Mouse (Mus musculus) megakaryocyte, embryonic 14.5 days (primary cell): ENCODE data around the gene Tmem108. TPM values are rescaled to one million over a fixed set of nuclear protein-coding genes. Genes with fewer than 3 reads are reported as not detected.

ENCODE experiments used
- H3K27me3 ChIP-seq: replicated peaks from 2 replicates; pipeline ENCODE3; 2012; ENCODE audit warnings: inconsistent platforms
- H3K36me3 ChIP-seq: replicated peaks from 2 replicates; pipeline ENCODE3; 2012; ENCODE audit warnings: low read length, inconsistent platforms, mixed read lengths
- H3K4me1 ChIP-seq: 2 replicates; pipeline ENCODE4 v1.6.1; 2012; ENCODE audit warnings: inconsistent platforms
- H3K4me3 ChIP-seq: replicated peaks from 2 replicates; pipeline ENCODE3; 2012; ENCODE audit warnings: moderate library complexity, mild to moderate bottlenecking, inconsistent platforms
- H3K9me3 ChIP-seq: 2 replicates; pipeline ENCODE4 v1.6.1; 2012; ENCODE audit warnings: inconsistent platforms
- FLI1 ChIP-seq: IDR thresholded peaks from 2 replicates; pipeline ENCODE4 v1.6.1; 2012; ENCODE audit warnings: low read length, inconsistent platforms, mixed read lengths
- GATA1 ChIP-seq: IDR thresholded peaks from 3 replicates; pipeline ENCODE4 v1.6.1; 2012; ENCODE audit warnings: mixed read lengths, low read length, inconsistent platforms, borderline replicate concordance
- polyA plus RNA-seq: library from polyadenylated mRNA; stranded (reverse); fragments of >175 nt; gene quantifications from 2 replicates; pipeline ENCODE4 v1.2.3, GENCODE M21; 2012; ENCODE audit warnings: low replicate concordance; ENCODE audit not compliant: insufficient read depth

Tmem108 gene
- polyA plus RNA-seq, 1 experiment = 0.23 TPM

DNA sequence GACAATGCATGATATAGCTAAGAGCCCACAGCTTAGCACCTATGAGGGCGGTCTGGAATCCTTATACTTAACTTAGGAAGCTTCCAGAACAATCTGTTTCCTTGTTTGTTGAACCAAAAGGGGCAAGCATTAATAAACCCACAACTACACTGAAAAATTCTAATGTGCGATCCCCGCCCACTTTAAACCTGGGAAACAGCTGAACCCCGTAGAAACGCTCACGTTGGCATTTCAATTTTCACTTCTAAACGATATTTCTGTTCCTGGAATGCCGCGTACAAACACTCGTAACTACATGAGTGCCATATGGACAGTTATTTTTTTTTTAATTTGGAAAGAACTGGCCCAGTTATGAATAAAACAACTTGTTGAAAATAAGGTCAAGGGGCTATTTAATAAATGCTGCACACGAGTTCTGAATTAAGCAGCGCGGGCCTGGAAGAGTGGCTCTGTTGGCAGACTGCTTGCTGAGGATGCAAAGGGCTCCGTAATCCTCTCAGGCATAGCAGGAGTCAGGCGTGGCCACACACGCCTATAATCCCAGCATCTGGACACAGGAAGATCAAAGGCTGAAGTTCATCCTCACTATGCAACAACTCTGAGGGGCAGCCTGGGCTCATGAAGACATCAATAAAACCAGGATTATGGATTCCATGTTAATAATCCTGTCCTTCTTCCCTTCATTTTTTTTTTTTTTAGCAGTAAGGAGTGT, 34.7 kb downstream of the Tmem108 start:
- TF ChIP-seq FLI1 = no peak
- no peak for TF ChIP-seq GATA1
- Histone ChIP-seq H3K4me3 (no peak overlapping the region), H3K36me3 (no peaks in the 10 kb centered on the region), H3K27me3 (no peaks in the 10 kb centered on the region), H3K9me3 (peaks cover 8% of the 10 kb centered on the region; the same call in 1 of the 2 replicates), H3K4me1 (no peaks in the 10 kb centered on the region)

DNA sequence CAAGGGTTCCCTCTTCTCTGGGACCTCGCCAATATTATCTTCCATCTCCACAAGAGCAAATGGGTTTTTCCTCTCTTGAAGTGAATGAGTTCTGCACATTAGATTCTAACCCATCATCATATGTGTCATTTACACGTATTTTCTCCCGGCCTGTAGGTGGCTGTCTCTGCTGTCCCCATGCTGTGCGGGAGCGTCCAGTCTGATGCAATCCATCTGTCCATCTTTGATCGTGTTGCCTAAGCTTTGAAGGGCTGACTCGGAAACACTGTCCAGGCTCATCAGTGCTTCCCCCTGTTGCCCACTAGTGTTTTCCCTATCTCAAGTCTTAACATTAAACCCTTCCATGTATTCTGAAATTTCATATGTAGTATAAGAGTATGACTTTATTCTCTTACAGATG, 36.1 kb downstream of the Tmem108 start:
- Histone ChIP-seq H3K27me3 (no peaks in the 10 kb centered on the region), H3K36me3 (no peaks in the 10 kb centered on the region), H3K9me3 (peaks cover 13% of the 10 kb centered on the region; the same call in 1 of the 2 replicates), H3K4me1 (no peaks in the 10 kb centered on the region), H3K4me3 (no peak overlapping the region)
- no peak for TF ChIP-seq GATA1

DNA sequence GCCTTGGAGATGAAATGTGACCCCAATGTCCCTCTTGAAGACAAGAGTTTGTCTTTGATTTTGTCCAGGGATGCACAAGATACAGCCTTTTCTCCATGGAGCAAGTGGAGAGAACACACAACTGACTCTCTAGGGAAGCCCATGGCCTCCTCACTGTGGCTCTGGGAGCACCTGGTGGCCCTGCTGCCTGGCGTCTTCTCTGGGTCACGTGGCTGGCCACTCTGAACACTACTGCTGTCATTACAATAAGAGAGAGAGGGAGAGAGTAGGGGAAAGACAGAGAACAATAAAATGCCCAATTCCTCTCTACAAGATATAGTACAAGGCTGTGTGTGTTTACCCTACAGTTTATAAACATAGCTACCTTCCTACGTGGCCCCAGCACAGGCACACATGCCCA, 40.2 kb downstream of the Tmem108 start:
- H3K4me3 ChIP-seq = no peak overlapping the region
- H3K9me3 ChIP-seq = peaks cover 15% of the 10 kb centered on the region; the same call in 1 of the 2 replicates
- no peaks in the 10 kb centered on the region for H3K36me3 ChIP-seq
- no peaks in the 10 kb centered on the region for H3K27me3 ChIP-seq
- no peak for TF ChIP-seq GATA1
- TF ChIP-seq FLI1 = no peak
- no peaks in the 10 kb centered on the region for H3K4me1 ChIP-seq

DNA sequence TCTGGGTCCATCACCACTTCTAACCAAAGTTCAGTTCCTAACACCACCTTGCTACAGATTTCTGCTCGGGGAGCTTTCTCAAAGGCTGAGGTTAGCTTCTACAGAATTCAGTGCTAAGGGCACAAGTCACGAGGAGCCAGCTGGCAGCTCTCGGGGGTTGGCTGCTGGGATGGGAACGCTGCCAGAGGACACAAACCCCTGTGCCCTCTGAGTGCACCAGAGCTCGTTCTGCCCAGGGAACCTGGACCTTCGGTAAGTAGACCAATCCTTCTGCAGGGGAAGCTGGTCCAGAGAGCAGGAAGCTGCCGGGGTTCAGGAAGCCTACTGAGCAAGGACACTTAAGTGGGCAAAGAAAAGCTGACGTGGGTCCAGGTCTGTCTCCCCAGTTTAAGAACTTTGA, 40.6 kb downstream of the Tmem108 start:
- no peak overlapping the region for H3K4me3 ChIP-seq
- peaks cover 15% of the 10 kb centered on the region; the same call in 1 of the 2 replicates for H3K9me3 ChIP-seq
- no peaks in the 10 kb centered on the region for H3K36me3 ChIP-seq
- H3K4me1 ChIP-seq = no peaks in the 10 kb centered on the region
- no peaks in the 10 kb centered on the region for H3K27me3 ChIP-seq
- TF ChIP-seq FLI1 (no peak), GATA1 (no peak)

DNA sequence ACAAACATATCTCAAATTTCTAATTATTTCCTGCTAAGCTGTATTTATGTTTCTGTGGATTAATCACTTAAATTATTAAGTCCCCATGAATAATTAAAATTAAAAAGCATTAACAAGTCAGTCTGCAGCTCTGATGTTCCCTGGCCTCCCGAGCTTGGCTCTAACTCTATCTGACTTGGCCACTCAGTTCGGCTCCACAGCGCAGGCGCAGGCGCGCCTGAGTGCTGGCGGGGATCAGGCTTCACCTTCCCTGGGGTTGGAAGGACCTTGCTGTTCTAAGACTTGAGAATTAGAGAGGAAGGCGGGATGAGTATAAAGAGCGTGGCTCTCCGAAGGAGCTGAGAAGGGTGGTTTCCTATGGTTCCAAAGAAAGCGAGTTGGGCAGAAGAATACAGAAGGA, 41.6 kb downstream of the Tmem108 start:
- H3K4me3 ChIP-seq = no peak overlapping the region
- no peak for TF ChIP-seq GATA1
- H3K36me3 ChIP-seq = no peaks in the 10 kb centered on the region
- H3K4me1 ChIP-seq = no peaks in the 10 kb centered on the region
- peaks cover 15% of the 10 kb centered on the region; the same call in 1 of the 2 replicates for H3K9me3 ChIP-seq
- no peaks in the 10 kb centered on the region for H3K27me3 ChIP-seq

DNA sequence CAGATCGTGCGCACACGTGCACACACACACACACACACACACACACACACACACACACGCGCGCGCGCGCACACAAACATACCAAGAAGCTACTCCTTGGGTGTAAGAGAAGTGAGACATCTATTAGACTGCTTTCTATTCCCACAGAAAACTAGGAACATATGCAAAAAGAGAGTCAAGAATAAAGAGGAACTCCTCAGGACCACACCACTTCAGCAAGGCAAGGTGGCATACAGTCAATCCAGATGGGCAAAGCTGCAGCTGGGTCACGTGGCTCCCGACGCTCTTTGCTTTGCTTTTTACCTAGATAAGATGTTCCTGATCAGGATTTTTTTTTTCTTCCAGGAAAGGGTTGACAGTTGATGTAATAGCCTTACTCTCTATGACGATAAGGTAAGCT, 45.6 kb downstream of the Tmem108 start:
- no peaks in the 10 kb centered on the region for H3K27me3 ChIP-seq
- no peaks in the 10 kb centered on the region for H3K4me1 ChIP-seq
- no peak overlapping the region for H3K4me3 ChIP-seq
- H3K9me3 ChIP-seq = peaks cover 4% of the 10 kb centered on the region; the same call in 1 of the 2 replicates
- H3K36me3 ChIP-seq = no peaks in the 10 kb centered on the region
- TF ChIP-seq FLI1 (no peak), GATA1 (no peak)

DNA sequence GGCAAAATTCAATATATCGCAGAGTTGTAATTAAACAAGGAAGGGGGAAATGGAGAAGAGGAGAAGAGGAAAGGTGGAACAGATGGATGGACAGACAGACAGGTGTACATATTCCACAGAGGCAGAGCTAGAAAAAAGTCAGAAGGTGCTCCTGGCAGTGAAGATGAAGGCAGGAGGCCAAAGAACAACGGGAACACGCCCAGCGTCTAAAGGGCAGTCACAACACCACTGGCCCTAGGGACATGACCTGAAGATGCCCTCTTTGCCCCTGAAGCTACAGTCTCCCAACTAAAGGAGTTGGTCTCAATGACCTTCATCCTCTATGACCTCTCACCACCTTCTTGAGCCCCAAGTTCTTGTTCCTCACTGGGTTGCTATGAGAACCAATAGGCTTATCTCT, 46.3 kb downstream of the Tmem108 start:
- H3K9me3 ChIP-seq = peaks cover 3% of the 10 kb centered on the region; the same call in 1 of the 2 replicates
- no peak overlapping the region for H3K4me3 ChIP-seq

DNA sequence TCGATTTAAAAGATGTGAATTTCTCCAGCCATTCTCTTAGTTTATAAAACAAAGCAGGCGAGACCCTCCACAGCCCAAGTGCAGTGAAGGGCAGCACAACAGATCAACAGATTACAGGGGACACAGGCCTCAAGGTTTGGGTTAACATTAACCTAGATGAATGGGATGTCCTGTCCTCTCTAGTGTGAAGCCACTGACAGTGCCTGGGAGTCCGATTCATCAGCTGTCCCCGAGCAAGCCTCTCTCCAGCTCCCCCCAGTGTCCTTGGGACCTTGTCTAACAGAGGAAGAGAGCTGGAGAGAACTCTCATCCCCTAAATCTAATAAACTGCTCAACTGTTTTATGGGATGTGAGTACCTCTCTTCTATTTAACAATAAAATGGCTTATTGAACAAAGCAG, 48.4 kb downstream of the Tmem108 start:
- TF ChIP-seq FLI1 (no peak), GATA1 (no peak)
- Histone ChIP-seq H3K4me3 (no peak overlapping the region), H3K9me3 (no peaks in the 10 kb centered on the region; the same call in 1 of the 2 replicates), H3K4me1 (no peaks in the 10 kb centered on the region), H3K27me3 (peaks cover 6% of the 10 kb centered on the region), H3K36me3 (no peaks in the 10 kb centered on the region)

More for the DNA sequence above, 46.3 kb downstream of the Tmem108 start:
- TF ChIP-seq GATA1 = no peak
- no peak for TF ChIP-seq FLI1
- no peaks in the 10 kb centered on the region for H3K27me3 ChIP-seq
- no peaks in the 10 kb centered on the region for H3K36me3 ChIP-seq
- no peaks in the 10 kb centered on the region for H3K4me1 ChIP-seq

DNA sequence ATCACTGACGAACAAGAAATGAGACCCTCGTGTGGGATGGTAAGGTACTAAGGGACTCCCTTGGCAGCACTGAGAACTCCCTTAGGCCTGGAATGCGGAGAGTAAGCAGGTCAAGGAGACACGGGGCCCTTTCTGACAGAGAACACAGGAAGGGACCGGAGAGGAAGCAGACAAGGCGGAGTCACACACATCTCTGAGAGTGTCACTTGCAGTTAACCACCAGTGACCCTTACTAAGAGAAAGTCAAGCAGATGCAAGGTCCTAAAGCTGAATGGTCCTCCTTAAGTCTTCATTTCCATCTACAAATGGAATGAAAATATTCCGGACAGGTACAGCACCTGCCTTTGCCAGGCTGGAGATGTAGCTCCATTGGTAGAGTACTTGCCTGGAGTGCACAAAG, 48.9 kb downstream of the Tmem108 start:
- Histone ChIP-seq H3K36me3 (no peaks in the 10 kb centered on the region), H3K27me3 (peaks cover 6% of the 10 kb centered on the region), H3K9me3 (no peaks in the 10 kb centered on the region; the same call in 1 of the 2 replicates), H3K4me3 (no peak overlapping the region), H3K4me1 (no peaks in the 10 kb centered on the region)
- TF ChIP-seq FLI1 (no peak), GATA1 (no peak)

DNA sequence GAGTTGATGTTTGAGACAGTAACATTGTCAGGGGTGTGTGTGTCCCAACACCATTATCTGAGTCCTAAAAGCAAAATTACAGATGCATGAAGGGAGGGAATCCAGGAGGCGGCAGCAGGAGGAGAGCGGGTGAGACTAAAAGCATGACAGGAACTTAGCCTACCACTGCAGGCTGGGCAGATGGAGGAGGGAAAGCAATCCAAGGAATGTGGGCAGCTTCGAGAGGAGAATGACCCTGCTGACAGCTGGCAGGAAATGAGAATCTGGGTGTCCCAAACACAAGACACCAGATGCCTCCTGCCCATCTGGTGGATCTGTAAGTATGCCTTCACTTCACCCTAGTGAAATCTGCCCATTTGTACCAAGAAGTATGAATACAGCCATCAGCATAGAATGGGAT, 51.9 kb downstream of the Tmem108 start:
- no peak overlapping the region for H3K4me3 ChIP-seq
- H3K4me1 ChIP-seq = no peaks in the 10 kb centered on the region
- H3K27me3 ChIP-seq = peaks cover 6% of the 10 kb centered on the region
- TF ChIP-seq FLI1 (no peak), GATA1 (no peak)
- no peaks in the 10 kb centered on the region for H3K36me3 ChIP-seq
- peaks cover 10% of the 10 kb centered on the region for H3K9me3 ChIP-seq
